In genomic region chr2:8379590-8379989, GRCm38 (mm10) we compare ENCODE assay signal across 7 mouse cellular contexts.
"Had no signal": no experiment of that assay in that cellular context is flagged by ENCODE, and none has a peak within 500 bp of the region (broad histone marks: within the 10 kb centered on the region; RNA-seq: fewer than 3 reads in every experiment).

No protein-coding gene starts in this region.

- H3K9me3 ChIP-seq: limb, embryonic 15.5 days; liver, embryonic 12.5 days; midbrain, embryonic 12.5 days had no signal

- H3K4me1 ChIP-seq: limb, embryonic 15.5 days; liver, embryonic 12.5 days; megakaryocyte, embryonic 14.5 days; midbrain, embryonic 12.5 days had no signal

- H3K9ac ChIP-seq: limb, embryonic 15.5 days; liver, embryonic 12.5 days; lung, embryonic 14.5 days; midbrain, embryonic 12.5 days had no signal

- DNase-seq: thymus, postnatal 4 days had no signal

- H3K4me3 ChIP-seq: limb, embryonic 15.5 days; liver, embryonic 12.5 days; megakaryocyte, embryonic 14.5 days; midbrain, embryonic 12.5 days had no signal

- H3K27me3 ChIP-seq: limb, embryonic 15.5 days; liver, embryonic 12.5 days; megakaryocyte, embryonic 14.5 days; midbrain, embryonic 12.5 days had no signal

- H3K27ac ChIP-seq: limb, embryonic 15.5 days; liver, embryonic 12.5 days; midbrain, embryonic 12.5 days; stomach, postnatal 0 days had no signal

- ATAC-seq: liver, embryonic 12.5 days had no signal

- H3K4me2 ChIP-seq: limb, embryonic 15.5 days; liver, embryonic 12.5 days; lung, embryonic 14.5 days; midbrain, embryonic 12.5 days had no signal

- H3K36me3 ChIP-seq: limb, embryonic 15.5 days; liver, embryonic 12.5 days; midbrain, embryonic 12.5 days had no signal
